Mouse (Mus musculus) CH12.LX (cell line): Measurements from ENCODE around the gene Pcna. TPM values are rescaled to one million over a fixed set of nuclear protein-coding genes. Genes with fewer than 3 reads are reported as not detected.
"Not testable (repeated sequence)": the region's sequence is repeated elsewhere in the genome, so short reads cannot be mapped to it uniquely, and the experiment has no call there.

Experiments used
- DNase-seq: peaks from one replicate; pipeline ENCODE4 v3.0.0-alpha.2; 2013; ENCODE audit errors: extremely low read depth
- H3K27ac ChIP-seq: 2 replicates; pipeline ENCODE4 v1.5.1; 2012; ENCODE audit warnings: low read depth, mild to moderate bottlenecking, control low read depth, moderate library complexity; ENCODE audit not compliant: insufficient read depth
- H3K27me3 ChIP-seq: replicated peaks from 2 replicates; pipeline ENCODE3; 2012; ENCODE audit warnings: inconsistent platforms
- H3K36me3 ChIP-seq, 2 experiments: replicated peaks in 1 of 2; 2 replicates each; pipeline versions ENCODE3 to v1.6.1; 2012; ENCODE audit warnings: inconsistent platforms in 1 of 2, low read length in 1 of 2, mild to moderate bottlenecking in 1 of 2, mixed read lengths in 1 of 2, moderate library complexity in 1 of 2; ENCODE audit not compliant: control insufficient read depth in 1 of 2, insufficient read depth in 1 of 2
- H3K4me1 ChIP-seq, 2 experiments: 2 replicates each; pipeline ENCODE4 v1.6.1; 2012; ENCODE audit warnings: inconsistent platforms in 1 of 2, moderate library complexity in 1 of 2; ENCODE audit not compliant: insufficient read depth in 2 of 2, control insufficient read depth in 1 of 2
- H3K4me2 ChIP-seq: 2 replicates; pipeline ENCODE4 v1.6.1; 2012; ENCODE audit warnings: low read depth, mild to moderate bottlenecking, control low read depth; ENCODE audit not compliant: poor library complexity, insufficient read depth, severe bottlenecking
- H3K4me3 ChIP-seq, 3 experiments: fragments of 150-350 bp in 1 of 3; sonication (generic) in 1 of 3; replicated peaks in 1 of 3; 2 replicates each; pipeline versions ENCODE3 to v1.5.1; 2011 to 2012; ENCODE audit warnings: low read depth in 2 of 3, low read length in 2 of 3, mild to moderate bottlenecking in 2 of 3, moderate library complexity in 2 of 3, control low read depth in 1 of 3, improper control_type of control experiment in 1 of 3, inconsistent platforms in 1 of 3, mixed read lengths in 1 of 3; ENCODE audit not compliant: poor library complexity in 1 of 3
- H3K79me2 ChIP-seq: replicated peaks from 2 replicates; pipeline ENCODE4 v1.6.1; 2012; ENCODE audit warnings: mild to moderate bottlenecking, moderate library complexity; ENCODE audit not compliant: control insufficient read depth, poor library complexity, insufficient read depth, severe bottlenecking; ENCODE audit errors: extremely low read depth
- H3K9ac ChIP-seq: 2 replicates; pipeline ENCODE4 v1.6.1; 2012; ENCODE audit warnings: low read depth, mild to moderate bottlenecking, control low read depth, moderate library complexity; ENCODE audit not compliant: insufficient read depth
- H3K9me3 ChIP-seq: replicated peaks from 2 replicates; pipeline ENCODE3; 2012; ENCODE audit warnings: low read length, inconsistent platforms, mixed read lengths
- CTCF ChIP-seq, 2 experiments: IDR thresholded peaks in 1 of 2; conservative IDR thresholded peaks in 1 of 2; 2 replicates each; pipeline ENCODE4 v1.5.1; 2011 to 2012; ENCODE audit warnings: low read depth in 2 of 2, low read length in 2 of 2, improper control_type of control experiment in 1 of 2, inconsistent platforms in 1 of 2, mild to moderate bottlenecking in 1 of 2, moderate library complexity in 1 of 2
- EP300 ChIP-seq: IDR thresholded peaks from 2 replicates; pipeline ENCODE4 v1.6.1; 2011; ENCODE audit warnings: low read length, improper control_type of control experiment
- RAD21 ChIP-seq: IDR thresholded peaks from 2 replicates; pipeline ENCODE4 v1.6.1; 2011; ENCODE audit warnings: low read depth, mild to moderate bottlenecking, low read length, improper control_type of control experiment, moderate library complexity
- SMC3 ChIP-seq: IDR thresholded peaks from 2 replicates; pipeline ENCODE4 v1.6.1; 2011; ENCODE audit warnings: low read depth, low read length, improper control_type of control experiment
- USF1 ChIP-seq: IDR thresholded peaks from 2 replicates; pipeline ENCODE4 v1.6.1; 2014; ENCODE audit warnings: low read depth, mild to moderate bottlenecking, inconsistent platforms, low read length, improper control_type of control experiment
- dilution Hi-C: fragments of 300-500 bp; cut with MboI; formaldehyde crosslinking; loops from 2 replicates; pipeline ENCODE4 v1.14.3; 2020; ENCODE audit warnings: low sequenced_read_pairs; ENCODE audit not compliant: extremely low pct_unique_long_range_greater_than_20kb, extremely low pct_ligation_motif_present
- in situ Hi-C: fragments of 300-500 bp; cut with MboI; formaldehyde crosslinking; loops from 3 replicates; pipeline ENCODE4 v1.14.3; 2019; ENCODE audit warnings: low sequenced_read_pairs, low pct_ligation_motif_present, low pct_unique_long_range_greater_than_20kb, mixed read lengths
- polyA plus RNA-seq: library from polyadenylated mRNA; unstranded; fragments of >175 nt; gene quantifications from 2 replicates; pipeline ENCODE4 v1.2.1, GENCODE M21; 2012; ENCODE audit warnings: low read depth; ENCODE audit not compliant: insufficient read length
- total RNA-seq, 2 experiments: library from RNA; depleted of rRNA; stranded (reverse); fragments of 300-350 nt in 1 of 2; fragments of >200 nt in 1 of 2; gene quantifications; 2 replicates each; pipeline ENCODE4 v1.2.3; 2012 to 2014

Gene Pcna
- total and polyA plus RNA-seq, 3 experiments, result 354 to 839 (median 550) TPM

- peak in 1 of 2 experiments; percentile 35; a peak in 2 of 4 replicates for TF ChIP-seq CTCF (conservative IDR thresholded peaks at IDR 0.05 in 1 of 2, IDR thresholded peaks at IDR 0.05 in 1 of 2; ENCODE audit: low read depth in 2 of 2, low read length in 2 of 2)
Measured at GRCm38 (mm10) chr2:132247539-132248313, 5.4 kb downstream of the Pcna start, which contains the start of gene Tmem230 (continued).

GRCm38 (mm10) chr2:132243370-132243769 lies 9.7 kb downstream of the Pcna start:
- peaks cover 12% of the 10 kb centered on the region for H3K79me2 ChIP-seq
- in situ Hi-C loops (loop anchor here (10.0 kb wide), 2 partner anchors 109 to 259 kb away; no protein-coding TSS in a partner anchor), dilution Hi-C loops (no loop called here)
- no peaks in the 10 kb centered on the region for H3K27me3 ChIP-seq
- DNase-seq, result peak; percentile 65
- peak overlapping the region; percentile 68 for H3K27ac ChIP-seq
- H3K36me3 ChIP-seq, result peaks cover 18 to 58% of the 10 kb centered on the region in 2 experiments
- no peaks in the 10 kb centered on the region for H3K9me3 ChIP-seq
- peak; percentile 63; the same call in 1 of the 2 replicates for TF ChIP-seq EP300
- no peak for TF ChIP-seq USF1
- TF ChIP-seq RAD21, result no peak
- H3K9ac ChIP-seq, result no peak overlapping the region
- H3K4me2 ChIP-seq, result 0 out of 2 replicates have a peak overlapping the region, but pooled peaks have one; percentile 39
- peaks cover 12 to 32% of the 10 kb centered on the region in 2 experiments for H3K4me1 ChIP-seq
- no peak overlapping the region for H3K4me3 ChIP-seq

GRCm38 (mm10) chr2:132240457-132240856 lies 12.7 kb downstream of the Pcna start:
- in situ Hi-C loops, result loop anchor here (10.0 kb wide), 2 partner anchors 106 to 256 kb away; no protein-coding TSS in a partner anchor
- TF ChIP-seq CTCF (conservative IDR thresholded peaks at IDR 0.05 in 1 of 2, IDR thresholded peaks at IDR 0.05 in 1 of 2; ENCODE audit: low read depth in 2 of 2, low read length in 2 of 2), result peak; percentile 30 to 55; a peak in 2 of 4 replicates
- peak; percentile 55 for TF ChIP-seq SMC3
- peak; percentile 36 for TF ChIP-seq RAD21
- H3K27me3 ChIP-seq, dilution Hi-C loops, H3K9me3 ChIP-seq, H3K27ac ChIP-seq, H3K4me3 ChIP-seq, H3K4me2 ChIP-seq, H3K79me2 ChIP-seq, H3K9ac ChIP-seq: not testable (repeated sequence)
- peaks cover 16 to 53% of the 10 kb centered on the region in 2 experiments for H3K36me3 ChIP-seq
- H3K4me1 ChIP-seq, result peaks cover 13 to 27% of the 10 kb centered on the region in 2 experiments
- DNase-seq, result peak; percentile 40

DNA sequence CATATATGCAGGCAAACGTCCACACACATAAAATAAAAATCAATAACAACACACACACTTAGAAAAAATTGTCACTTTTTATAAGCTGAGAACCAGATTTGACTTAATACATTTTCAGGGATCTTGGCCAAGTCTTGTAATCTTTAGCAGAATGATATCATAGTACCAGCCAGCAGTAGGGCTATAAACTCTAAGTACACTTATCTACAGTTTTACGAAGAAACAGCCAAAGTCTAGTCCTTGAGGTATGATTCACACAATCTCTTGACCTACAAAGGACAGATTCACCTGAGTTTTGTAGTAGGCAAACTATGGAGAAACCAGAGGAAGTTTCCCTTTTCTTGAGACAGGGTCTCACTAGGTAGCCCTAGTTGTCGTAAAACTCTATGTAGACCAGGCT lies 13.7 kb downstream of the Pcna start:
- H3K27me3 ChIP-seq, H3K27ac ChIP-seq, dilution Hi-C loops, H3K4me3 ChIP-seq, DNase-seq, H3K9ac ChIP-seq, in situ Hi-C loops, H3K79me2 ChIP-seq, H3K4me2 ChIP-seq, H3K9me3 ChIP-seq: not testable (repeated sequence)
- H3K4me1 ChIP-seq, result peaks cover 13 to 21% of the 10 kb centered on the region in 2 experiments
- peaks cover 14 to 44% of the 10 kb centered on the region in 2 experiments for H3K36me3 ChIP-seq
